Mouse (Mus musculus) embryonic facial prominence, embryonic 11.5 days (tissue): Measurements from ENCODE around the gene Trhde. TPM values are rescaled to one million over a fixed set of nuclear protein-coding genes. Genes with fewer than 3 reads are reported as not detected.

ENCODE experiments used
- ATAC-seq: fragments of 200-750 bp; cut with Nextera tagmentation; replicated peaks from 2 replicates; pipeline ENCODE4 v1.8.0; 2017; ENCODE audit warnings: low read depth; ENCODE audit not compliant: insufficient number of reproducible peaks, low FRiP score, low TSS enrichment
- DNase-seq: peaks from one replicate; pipeline ENCODE4 v3.0.0-alpha.2; 2015; ENCODE audit warnings: low spot score
- H3K27ac ChIP-seq: fragments of 300-500 bp; sonication (generic); replicated peaks from 2 replicates; pipeline ENCODE4 v1.5.1; 2014; ENCODE audit warnings: mild to moderate bottlenecking, low read depth, low read length, control low read depth
- H3K27me3 ChIP-seq: fragments of 300-500 bp; sonication (generic); 2 replicates; pipeline ENCODE4 v1.6.1; 2014; ENCODE audit warnings: mild to moderate bottlenecking, low read length, moderate library complexity, mixed read lengths; ENCODE audit not compliant: control insufficient read depth, insufficient read depth
- H3K36me3 ChIP-seq: fragments of 300-500 bp; sonication (generic); replicated peaks from 2 replicates; pipeline ENCODE4 v1.6.1; 2014; ENCODE audit warnings: low read depth, mild to moderate bottlenecking, low read length, moderate library complexity, mixed read lengths; ENCODE audit not compliant: control insufficient read depth, insufficient read depth
- H3K4me1 ChIP-seq: fragments of 300-500 bp; sonication (generic); 2 replicates; pipeline ENCODE4 v1.6.1; 2014; ENCODE audit warnings: low read length, mixed read lengths; ENCODE audit not compliant: control insufficient read depth, insufficient read depth
- H3K4me2 ChIP-seq: fragments of 300-500 bp; sonication (generic); 2 replicates; pipeline ENCODE4 v1.6.1; 2014; ENCODE audit warnings: low read depth, mild to moderate bottlenecking, control low read depth, low read length, moderate library complexity
- H3K4me3 ChIP-seq: fragments of 300-500 bp; sonication (generic); 2 replicates; pipeline ENCODE4 v1.5.1; 2014; ENCODE audit warnings: low read depth, low read length, control low read depth
- H3K9ac ChIP-seq: fragments of 300-500 bp; sonication (generic); replicated peaks from 2 replicates; pipeline ENCODE4 v1.6.1; 2014; ENCODE audit warnings: mild to moderate bottlenecking, control low read depth, low read length
- H3K9me3 ChIP-seq: fragments of 300-500 bp; sonication (generic); replicated peaks from 2 replicates; pipeline ENCODE4 v1.6.1; 2016; ENCODE audit warnings: mild to moderate bottlenecking, low read length, inconsistent platforms, mixed read lengths; ENCODE audit not compliant: control insufficient read depth
- WGBS: fragments of 180-500 bp; shearing (Covaris S2); extraction: QIAGEN DNeasy Blood & Tissue Kit; methylation state at CpG from one replicate; pipeline ENCODE4 v1.1.7; 2014; 5-methylcytosine and 5-hydroxymethylcytosine counted together
- polyA plus RNA-seq: library from polyadenylated mRNA; unstranded; fragments of >200 nt; fragmentation: Nextera tagmentation; extraction: Ambion mirVana; gene quantifications from 2 replicates; pipeline ENCODE4 v1.2.1, GENCODE M21; 2014

The Trhde gene
- polyA plus RNA-seq, 1 experiment from 2014 or later = 1.8 TPM

DNA sequence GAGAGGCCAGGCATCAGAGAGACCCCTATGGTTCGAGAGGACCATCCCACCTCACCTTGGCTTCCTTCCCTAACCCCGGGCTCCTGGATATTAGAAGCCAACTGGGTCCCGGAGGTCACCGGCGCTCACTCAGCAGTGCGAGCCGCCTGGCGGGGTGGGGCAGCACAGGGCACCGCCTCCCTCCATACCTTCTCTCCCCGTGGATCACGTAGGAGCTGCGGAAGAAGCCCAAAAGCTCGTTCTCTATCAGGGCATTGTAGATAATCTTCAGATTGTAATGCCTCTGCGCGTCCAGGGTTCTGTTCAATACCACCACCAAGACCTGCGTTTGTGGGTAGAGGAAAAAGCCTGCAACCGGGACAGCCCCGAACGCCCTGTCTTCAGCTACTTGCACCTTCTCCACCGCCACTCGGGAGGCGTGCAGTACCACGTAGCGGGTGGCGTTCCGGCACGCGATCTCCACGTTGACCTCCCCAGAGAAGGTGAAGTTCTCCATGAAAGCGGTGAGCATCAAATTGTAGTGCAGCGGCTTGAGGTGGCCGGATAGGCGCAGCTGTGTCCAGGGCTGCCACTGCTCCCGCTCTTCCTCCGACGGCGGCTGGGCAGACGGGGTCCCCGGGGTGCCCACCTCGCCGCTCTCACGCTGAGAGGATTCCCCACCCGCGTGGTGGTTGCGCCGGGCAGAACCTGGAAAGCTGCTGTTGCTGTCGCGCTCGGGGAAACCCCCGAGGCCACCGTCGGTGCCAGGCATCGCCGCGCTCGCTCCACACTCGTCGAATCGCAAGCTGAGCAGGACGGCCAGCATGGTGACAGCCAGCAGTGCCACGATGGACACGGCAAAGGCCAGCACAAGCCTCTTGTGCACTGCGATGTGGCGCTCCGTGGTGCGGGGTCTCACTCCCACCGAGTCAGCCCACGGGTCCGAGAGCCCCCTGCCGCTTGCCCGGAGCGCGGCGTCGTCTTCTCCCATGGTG is 1.5 kb downstream of the Trhde start:
- Histone ChIP-seq H3K9ac (peak overlapping the region; percentile 58; the same call in 1 of the 2 replicates), H3K4me2 (peak overlapping the region; percentile 98), H3K36me3 (no peaks in the 10 kb centered on the region), H3K4me1 (no peaks in the 10 kb centered on the region; the same call in 1 of the 2 replicates), H3K9me3 (no peaks in the 10 kb centered on the region), H3K27ac (no peak overlapping the region), H3K4me3 (peak overlapping the region; percentile 60), H3K27me3 (peaks cover 31% of the 10 kb centered on the region)
- ATAC-seq (no peak; the same call in 1 of the 2 replicates), DNase-seq (no peak)
- WGBS = 7% methylated on average over 75 of the region's 75 CpGs

DNA sequence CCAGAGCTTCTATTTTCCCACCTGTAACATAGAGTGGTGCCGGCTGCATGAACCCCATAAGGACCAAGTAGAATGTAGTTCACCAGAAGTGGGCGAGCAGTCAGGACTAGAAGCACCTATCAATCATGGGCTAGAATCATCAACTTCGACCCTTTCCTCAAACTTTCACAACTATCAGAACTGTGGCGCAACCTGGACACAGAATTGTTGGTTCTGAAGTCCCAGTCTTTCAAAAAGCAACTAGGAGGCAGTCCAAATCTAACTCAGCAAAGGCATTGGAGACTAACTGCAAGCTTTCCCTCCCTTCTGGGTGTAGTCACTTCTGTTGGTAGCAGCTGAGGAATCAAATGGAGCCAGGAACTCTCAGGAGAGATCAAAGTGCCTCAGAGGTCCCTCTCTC is 2.6 kb downstream of the Trhde start:
- Histone ChIP-seq H3K27ac (no peak overlapping the region), H3K36me3 (no peaks in the 10 kb centered on the region), H3K27me3 (peaks cover 31% of the 10 kb centered on the region), H3K9me3 (no peaks in the 10 kb centered on the region), H3K4me1 (no peaks in the 10 kb centered on the region; the same call in 1 of the 2 replicates), H3K4me3 (no peak overlapping the region), H3K4me2 (no peak overlapping the region), H3K9ac (no peak overlapping the region)
- WGBS = 85% methylated on average over 4 of the region's 4 CpGs
- ATAC-seq (no peak), DNase-seq (no peak)

DNA sequence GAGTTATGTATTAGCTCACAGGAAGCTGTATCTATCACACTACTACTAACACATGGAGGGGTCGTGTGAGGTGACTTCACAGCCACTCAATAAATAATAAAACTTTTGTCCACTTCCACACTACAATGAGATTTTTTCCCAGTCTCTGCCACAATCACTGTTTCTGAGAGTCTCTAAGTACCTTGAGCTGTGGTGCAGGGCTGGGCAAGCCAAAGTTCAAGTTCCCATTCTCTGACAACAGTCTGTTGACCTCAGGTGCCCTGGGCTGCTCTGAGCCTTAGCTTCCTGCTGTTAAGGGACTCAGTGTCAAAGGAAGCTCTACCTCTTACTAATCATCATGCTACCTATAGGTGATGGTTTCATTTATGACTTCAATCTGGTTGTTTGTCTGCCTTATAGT is 3.3 kb downstream of the Trhde start:
- 50% methylated on average over 1 of the region's 1 CpGs for WGBS
- no peak for ATAC-seq
- Histone ChIP-seq H3K4me1 (no peaks in the 10 kb centered on the region; the same call in 1 of the 2 replicates), H3K9me3 (no peaks in the 10 kb centered on the region), H3K36me3 (no peaks in the 10 kb centered on the region), H3K27ac (no peak overlapping the region), H3K4me3 (no peak overlapping the region), H3K27me3 (peaks cover 31% of the 10 kb centered on the region), H3K4me2 (no peak overlapping the region), H3K9ac (no peak overlapping the region)
- DNase-seq = no peak

DNA sequence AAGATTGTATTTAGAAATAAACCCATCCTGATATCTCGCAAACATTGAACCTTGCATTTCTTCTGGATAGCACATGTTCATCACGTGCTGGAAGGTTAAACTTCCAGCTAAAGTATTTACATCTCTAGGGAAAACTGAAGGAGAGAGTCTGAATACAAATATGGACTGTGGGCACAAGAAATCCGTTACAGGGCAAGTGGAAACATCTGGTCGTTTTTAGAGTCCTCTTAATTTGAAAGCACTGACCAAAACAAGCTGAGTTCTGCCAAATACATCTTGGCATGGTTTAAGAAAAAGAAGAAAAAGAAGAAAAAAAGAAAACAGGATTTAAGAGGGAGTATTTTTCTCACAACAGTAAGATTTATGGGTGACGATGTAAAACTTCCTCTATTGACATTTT is 3.9 kb downstream of the Trhde start:
- Histone ChIP-seq H3K9ac (no peak overlapping the region), H3K27me3 (peaks cover 31% of the 10 kb centered on the region), H3K4me2 (no peak overlapping the region), H3K4me3 (no peak overlapping the region), H3K9me3 (no peaks in the 10 kb centered on the region), H3K27ac (no peak overlapping the region), H3K4me1 (no peaks in the 10 kb centered on the region; the same call in 1 of the 2 replicates), H3K36me3 (no peaks in the 10 kb centered on the region)
- ATAC-seq (no peak), DNase-seq (peak; percentile 60)
- 36% methylated on average over 5 of the region's 5 CpGs for WGBS

DNA sequence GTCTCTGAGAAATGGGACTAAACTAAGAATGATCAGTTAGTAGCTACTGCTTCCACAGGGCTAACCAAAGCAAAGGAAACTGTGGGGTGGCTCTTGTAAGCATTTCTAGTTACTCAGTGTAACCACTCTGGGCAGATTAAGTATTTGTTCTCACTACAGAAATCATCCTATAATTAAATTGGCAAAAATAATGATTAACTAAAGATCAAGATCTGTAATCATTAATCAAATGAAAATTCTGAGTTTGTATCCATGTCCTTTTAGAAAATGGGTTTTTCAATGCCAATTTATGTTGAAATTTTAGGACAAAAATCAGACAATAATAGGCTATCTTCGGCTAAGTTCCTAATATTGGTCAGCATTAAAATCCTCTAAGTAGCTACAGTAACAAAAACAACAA is 4.4 kb downstream of the Trhde start:
- Histone ChIP-seq H3K27ac (no peak overlapping the region), H3K4me2 (no peak overlapping the region), H3K9me3 (no peaks in the 10 kb centered on the region), H3K4me3 (no peak overlapping the region), H3K9ac (no peak overlapping the region), H3K27me3 (peaks cover 27% of the 10 kb centered on the region), H3K4me1 (no peaks in the 10 kb centered on the region; the same call in 1 of the 2 replicates), H3K36me3 (no peaks in the 10 kb centered on the region)
- ATAC-seq (no peak), DNase-seq (no peak)
- 82% methylated on average over 1 of the region's 1 CpGs for WGBS

DNA sequence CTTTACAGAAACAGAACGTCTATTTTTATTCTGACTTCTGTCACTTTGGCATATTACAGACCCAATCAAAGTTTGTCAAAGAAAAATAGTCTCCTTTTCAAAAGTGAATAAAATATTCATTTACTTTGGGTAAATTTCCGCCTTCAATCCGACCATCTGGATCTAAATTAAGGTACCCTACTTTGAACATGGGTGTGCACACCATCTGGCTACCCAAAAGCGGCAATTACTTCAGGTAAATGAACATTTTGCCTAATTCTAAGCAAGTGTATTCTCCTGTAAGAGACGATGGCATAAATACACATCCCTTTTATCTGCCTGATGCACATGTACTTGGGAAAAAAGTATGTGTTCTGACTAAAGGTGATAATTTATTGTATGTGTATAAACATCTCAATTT is 5.2 kb downstream of the Trhde start:
- H3K27ac ChIP-seq = no peak overlapping the region
- H3K9me3 ChIP-seq = no peaks in the 10 kb centered on the region
- no peak overlapping the region for H3K4me2 ChIP-seq
- DNase-seq (no peak), ATAC-seq (no peak)
- no peak overlapping the region for H3K9ac ChIP-seq
- H3K27me3 ChIP-seq = peaks cover 20% of the 10 kb centered on the region
- 82% methylated on average over 5 of the region's 5 CpGs for WGBS
- H3K36me3 ChIP-seq = no peaks in the 10 kb centered on the region
- H3K4me1 ChIP-seq = no peaks in the 10 kb centered on the region
- H3K4me3 ChIP-seq = no peak overlapping the region

DNA sequence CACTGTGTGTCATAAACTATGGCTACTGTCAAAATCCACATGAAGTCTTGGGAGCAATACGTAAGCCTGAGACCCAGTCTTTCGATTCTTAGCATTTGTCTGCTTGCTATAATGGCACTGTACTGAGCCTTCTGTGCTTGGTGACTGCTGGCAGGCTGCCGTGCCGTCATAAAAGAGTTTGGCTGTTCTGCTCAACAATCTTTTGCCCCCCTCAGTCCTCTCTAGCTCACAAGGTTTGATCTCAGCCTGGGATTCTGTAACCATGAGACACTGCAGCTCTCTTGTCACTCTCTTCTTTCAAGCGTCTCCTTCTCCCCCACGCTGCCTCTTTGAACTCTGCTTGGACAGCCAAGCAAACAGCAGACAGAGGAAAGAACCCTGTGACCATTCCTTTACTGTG is 7.9 kb downstream of the Trhde start:
- H3K27me3 ChIP-seq = no peaks in the 10 kb centered on the region; the same call in 1 of the 2 replicates
- ATAC-seq (no peak), DNase-seq (no peak)
- no peak overlapping the region for H3K4me2 ChIP-seq
- H3K9me3 ChIP-seq = no peaks in the 10 kb centered on the region
- H3K36me3 ChIP-seq = no peaks in the 10 kb centered on the region
- H3K4me1 ChIP-seq = no peaks in the 10 kb centered on the region
- no peak overlapping the region for H3K4me3 ChIP-seq
- H3K9ac ChIP-seq = no peak overlapping the region
- no peak overlapping the region for H3K27ac ChIP-seq
- WGBS = 56% methylated on average over 6 of the region's 6 CpGs

DNA sequence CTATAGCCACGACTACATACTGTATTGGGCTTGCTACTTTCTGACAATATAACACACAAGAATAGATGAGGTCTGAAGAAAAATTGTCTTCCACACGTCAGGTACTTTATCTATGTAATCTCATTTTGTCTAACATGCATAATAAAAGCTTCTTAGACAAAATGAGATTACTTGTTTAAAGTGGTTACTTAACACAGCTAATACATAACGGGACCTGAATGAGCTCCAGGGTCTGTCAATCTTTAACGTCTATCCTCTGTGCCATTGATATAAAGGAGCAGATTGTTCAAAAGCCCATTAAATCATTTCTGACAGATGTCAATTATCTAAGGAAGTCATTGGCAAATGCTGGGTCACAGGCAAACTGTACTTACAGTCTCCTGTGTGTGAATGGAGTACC is 36.2 kb downstream of the Trhde start:
- Histone ChIP-seq H3K27me3 (no peaks in the 10 kb centered on the region), H3K9ac (no peak overlapping the region), H3K9me3 (no peaks in the 10 kb centered on the region), H3K27ac (no peak overlapping the region), H3K4me1 (no peaks in the 10 kb centered on the region), H3K36me3 (no peaks in the 10 kb centered on the region), H3K4me2 (no peak overlapping the region), H3K4me3 (no peak overlapping the region)
- WGBS = 79% methylated on average over 4 of the region's 4 CpGs
- ATAC-seq (no peak), DNase-seq (no peak)
